Mouse (Mus musculus): Measurements from ENCODE around the gene Tmem125. TPM values are rescaled to one million over a fixed set of nuclear protein-coding genes. Genes with fewer than 3 reads are reported as not detected.

The Tmem125 gene
- total and polyA plus RNA-seq, 3 experiments = 1.8 to 3.2 TPM; not detected in 1

GRCm38 (mm10) chr4:118571441-118571840 lies 27.6 kb upstream of the Tmem125 start (continued):
- TF ChIP-seq HCFC1 (IDR thresholded peaks at IDR 0.05; ENCODE audit: low read depth, low read length) (no peak), ETS1 (IDR thresholded peaks at IDR 0.05; ENCODE audit: low read depth, low read length) (no peak)

- peaks cover 0 to 28% of the 10 kb centered on the region in 2 experiments; a peak in 3 of 4 replicates for H3K4me1 ChIP-seq (ENCODE audit: control insufficient read depth in 1 of 2, insufficient read depth in 2 of 2, low read length in 2 of 2)
- TF ChIP-seq TCF12 (IDR thresholded peaks at IDR 0.05; ENCODE audit: low read depth, low read length) (no peak), POLR2A (IDR thresholded peaks at IDR 0.05; ENCODE audit: control insufficient read depth in 1 of 2, insufficient read depth in 1 of 2, low read depth in 1 of 2, low read length in 2 of 2, poor library complexity in 1 of 2) (no peak), TBP (IDR thresholded peaks at IDR 0.05; ENCODE audit: low read depth, low read length) (no peak), HCFC1 (IDR thresholded peaks at IDR 0.05; ENCODE audit: low read depth, low read length) (no peak)
- no peaks in the 10 kb centered on the region for H3K27me3 ChIP-seq (ENCODE audit: control insufficient read depth in 1 of 2, insufficient read depth in 2 of 2, low read length in 2 of 2)
- no peak overlapping the region for H3K4me3 ChIP-seq (ENCODE audit: control insufficient read depth in 1 of 2, insufficient read depth in 1 of 2, low read depth in 2 of 2, low read length in 2 of 2)
- no peaks in the 10 kb centered on the region for H3K79me2 ChIP-seq (ENCODE audit: control insufficient read depth, insufficient read depth, low read length, poor library complexity)
- DNase-seq (ENCODE audit: low read depth, low spot score) = no peak
- peaks cover 0 to 4% of the 10 kb centered on the region in 2 experiments; a peak in 1 of 4 replicates for H3K36me3 ChIP-seq (ENCODE audit: control insufficient read depth in 1 of 2, insufficient read depth in 2 of 2, low read length in 2 of 2)
- H3K9ac ChIP-seq (ENCODE audit: control insufficient read depth, low read depth, low read length, poor library complexity, severe bottlenecking) = no peak overlapping the region
- no peaks in the 10 kb centered on the region for H3K9me3 ChIP-seq (replicated peaks; ENCODE audit: insufficient read depth, low read length)
- H3K27ac ChIP-seq (ENCODE audit: control insufficient read depth, low read depth, low read length) = no peak overlapping the region
Measured at GRCm38 (mm10) chr4:118569320-118569719, 25.5 kb upstream of the Tmem125 start.

GRCm38 (mm10) chr4:118568709-118569108 lies 24.9 kb upstream of the Tmem125 start:
- Histone ChIP-seq H3K9me3 (replicated peaks; ENCODE audit: insufficient read depth, low read length) (no peaks in the 10 kb centered on the region), H3K27me3 (ENCODE audit: control insufficient read depth in 1 of 2, insufficient read depth in 2 of 2, low read length in 2 of 2) (no peaks in the 10 kb centered on the region), H3K4me3 (ENCODE audit: control insufficient read depth in 1 of 2, insufficient read depth in 1 of 2, low read depth in 2 of 2, low read length in 2 of 2) (no peak overlapping the region), H3K79me2 (ENCODE audit: control insufficient read depth, insufficient read depth, low read length, poor library complexity) (no peaks in the 10 kb centered on the region), H3K27ac (ENCODE audit: control insufficient read depth, low read depth, low read length) (no peak overlapping the region), H3K4me1 (ENCODE audit: control insufficient read depth in 1 of 2, insufficient read depth in 2 of 2, low read length in 2 of 2) (peaks cover 0 to 28% of the 10 kb centered on the region in 2 experiments; a peak in 3 of 4 replicates), H3K9ac (ENCODE audit: control insufficient read depth, low read depth, low read length, poor library complexity, severe bottlenecking) (no peak overlapping the region), H3K36me3 (ENCODE audit: control insufficient read depth in 1 of 2, insufficient read depth in 2 of 2, low read length in 2 of 2) (peaks cover 0 to 4% of the 10 kb centered on the region in 2 experiments; a peak in 1 of 4 replicates)
- TF ChIP-seq MEF2A (IDR thresholded peaks at IDR 0.05; ENCODE audit: extremely low read depth, insufficient replicate concordance, low read depth, low read length, poor library complexity, severe bottlenecking) = peak; percentile 35; the same call in 1 of the 2 replicates
- no peak for TF ChIP-seq CHD2 (IDR thresholded peaks at IDR 0.05; ENCODE audit: low read length)
- peak; percentile 93 for TF ChIP-seq TAL1 (IDR thresholded peaks at IDR 0.05; ENCODE audit: low read length)
- TF ChIP-seq E2F4 (IDR thresholded peaks at IDR 0.05; ENCODE audit: borderline replicate concordance, low read depth, low read length) = no peak
- TF ChIP-seq MYB (IDR thresholded peaks at IDR 0.05; ENCODE audit: low read depth, low read length) = no peak
- no peak for TF ChIP-seq ZC3H11A (IDR thresholded peaks at IDR 0.05; ENCODE audit: low read depth, low read length)
- TF ChIP-seq MYC (IDR thresholded peaks at IDR 0.05; ENCODE audit: low read depth, low read length) = no peak
- peak; percentile 43; the same call in 1 of the 2 replicates for TF ChIP-seq MXI1 (IDR thresholded peaks at IDR 0.05; ENCODE audit: low read depth, low read length)
- TF ChIP-seq MAZ (IDR thresholded peaks at IDR 0.05; ENCODE audit: low read depth, low read length) = 0 out of 2 replicates have a peak, but pooled peaks have one; percentile 62
- TF ChIP-seq GATA1 (IDR thresholded peaks at IDR 0.05; ENCODE audit: low read depth, low read length) = peak; percentile 89
- peak; percentile 86 to 91 for TF ChIP-seq EP300 (IDR thresholded peaks at IDR 0.05; ENCODE audit: low read depth in 1 of 2, low read length in 2 of 2)
- TF ChIP-seq NRF1 (IDR thresholded peaks at IDR 0.05; ENCODE audit: insufficient read depth, low read depth, low read length, poor library complexity, severe bottlenecking) = no peak
- peak; percentile 39; the same call in 1 of the 2 replicates for TF ChIP-seq SIN3A (IDR thresholded peaks at IDR 0.05; ENCODE audit: low read length)
- TF ChIP-seq RCOR1 (IDR thresholded peaks at IDR 0.05; ENCODE audit: low read depth, low read length) = peak; percentile 83
- TF ChIP-seq TCF12 (IDR thresholded peaks at IDR 0.05; ENCODE audit: low read depth, low read length) = peak; percentile 97
- no peak for TF ChIP-seq UBTF (IDR thresholded peaks at IDR 0.05; ENCODE audit: borderline replicate concordance, insufficient read depth, low read depth, low read length)
- no peak for TF ChIP-seq RAD21 (IDR thresholded peaks at IDR 0.05; ENCODE audit: low read depth, low read length)
- no peak for TF ChIP-seq SMC3 (IDR thresholded peaks at IDR 0.05; ENCODE audit: low read depth, low read length)
- TF ChIP-seq ZMIZ1 (IDR thresholded peaks at IDR 0.05; ENCODE audit: low read depth, low read length) = peak; percentile 62; the same call in 1 of the 2 replicates
- peak; percentile 68 for TF ChIP-seq ETS1 (IDR thresholded peaks at IDR 0.05; ENCODE audit: low read depth, low read length)
- no peak for TF ChIP-seq NELFE (IDR thresholded peaks at IDR 0.05; ENCODE audit: low read depth, low read length)
- DNase-seq (ENCODE audit: low read depth, low spot score) = peak; percentile 80

Data from MEL (cell line).